Mouse (Mus musculus): Measurements from ENCODE around the gene Bckdk.

DNA sequence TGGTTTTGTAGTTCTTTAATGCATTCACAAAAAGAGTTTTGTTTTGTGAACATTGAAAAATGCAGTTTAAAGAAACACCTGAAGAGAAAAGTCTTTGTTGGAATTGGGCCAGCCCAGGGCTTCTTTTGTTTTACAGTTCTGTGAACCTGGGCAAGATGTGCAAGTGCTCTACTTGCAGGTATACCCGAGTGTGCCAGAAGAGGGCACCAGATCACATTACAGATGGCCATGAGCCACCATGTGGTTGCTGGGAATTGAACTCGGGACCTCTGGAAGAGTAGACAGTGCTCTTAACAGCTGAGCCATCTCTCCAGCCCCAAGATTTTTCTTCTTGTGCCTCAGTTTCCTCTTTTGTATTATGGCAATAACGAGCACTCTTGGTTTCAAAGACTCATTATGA, 14.3 kb downstream of the Bckdk start:
- TF ChIP-seq EP300 (IDR thresholded peaks at IDR 0.05; ENCODE audit: low read depth) (no peak), CTCF (IDR thresholded peaks at IDR 0.05; ENCODE audit: low read depth) (peak; percentile 34)

All from heart, postnatal 0 days (tissue).